Mouse (Mus musculus): ENCODE results near the gene Kif13a. TPM values are rescaled to one million over a fixed set of nuclear protein-coding genes. Genes with fewer than 3 reads are reported as not detected.

Gene Kif13a
- polyA plus RNA-seq (2014; fragmentation: Nextera tagmentation; extraction: Ambion mirVana): 39.8 and 42.6 TPM in 2 replicates

GRCm38 (mm10) chr13:46929719-46930658 lies at the start of gene Kif13a:
Kif13a (minus strand) TSS chr13:46929867.
- ATAC-seq (replicated peaks; ENCODE audit: insufficient number of reproducible peaks, low FRiP score, low TSS enrichment): peak; percentile 70
- peak within 1 kb of the TSS; percentile 90 for H3K9ac ChIP-seq (ENCODE audit: low read depth, low read length)
- H3K36me3 ChIP-seq (ENCODE audit: control insufficient read depth, insufficient read depth, low read length): peaks cover 7% of the 10 kb centered on the region; the same call in 1 of the 2 replicates
- peaks cover 36% of the 10 kb centered on the region for H3K4me1 ChIP-seq (ENCODE audit: control insufficient read depth, insufficient read depth, low read length)
- peak within 1 kb of the TSS; percentile 86 for H3K4me2 ChIP-seq
- H3K27me3 ChIP-seq (ENCODE audit: control insufficient read depth, insufficient read depth, low read length): no peaks in the 10 kb centered on the region
- WGBS (ENCODE audit: insufficient replicate concordance): under 1% methylated on average over 77 of the region's 96 CpGs
- no peaks in the 10 kb centered on the region for H3K9me3 ChIP-seq (replicated peaks; ENCODE audit: control insufficient read depth, low read length)
- H3K4me3 ChIP-seq (ENCODE audit: low read depth, low read length): peak within 1 kb of the TSS; percentile 83
- H3K27ac ChIP-seq (ENCODE audit: low read depth, low read length): peak within 1 kb of the TSS; percentile 99

GRCm38 (mm10) chr13:46976532-46976931 lies 46.9 kb upstream of the Kif13a start:
- H3K9ac ChIP-seq (ENCODE audit: low read depth, low read length): no peak overlapping the region
- no peaks in the 10 kb centered on the region for H3K36me3 ChIP-seq (ENCODE audit: control insufficient read depth, insufficient read depth, low read length)
- no peaks in the 10 kb centered on the region for H3K9me3 ChIP-seq (replicated peaks; ENCODE audit: control insufficient read depth, low read length)
- no peak overlapping the region for H3K27ac ChIP-seq (ENCODE audit: low read depth, low read length)
- no peak overlapping the region for H3K4me2 ChIP-seq
- H3K4me3 ChIP-seq (ENCODE audit: low read depth, low read length): no peak overlapping the region
- H3K27me3 ChIP-seq (ENCODE audit: control insufficient read depth, insufficient read depth, low read length): no peaks in the 10 kb centered on the region
- 82% methylated on average over 7 of the region's 7 CpGs for WGBS (ENCODE audit: insufficient replicate concordance)
- peaks cover 13% of the 10 kb centered on the region for H3K4me1 ChIP-seq (ENCODE audit: control insufficient read depth, insufficient read depth, low read length)
- no peak for ATAC-seq (replicated peaks; ENCODE audit: insufficient number of reproducible peaks, low FRiP score, low TSS enrichment)

- Histone ChIP-seq H3K4me1 (ENCODE audit: control insufficient read depth, insufficient read depth, low read length) (peaks cover 13% of the 10 kb centered on the region), H3K9ac (ENCODE audit: low read depth, low read length) (no peak overlapping the region), H3K4me3 (ENCODE audit: low read depth, low read length) (no peak overlapping the region), H3K27me3 (ENCODE audit: control insufficient read depth, insufficient read depth, low read length) (no peaks in the 10 kb centered on the region), H3K36me3 (ENCODE audit: control insufficient read depth, insufficient read depth, low read length) (no peaks in the 10 kb centered on the region), H3K4me2 (no peak overlapping the region), H3K9me3 (replicated peaks; ENCODE audit: control insufficient read depth, low read length) (no peaks in the 10 kb centered on the region), H3K27ac (ENCODE audit: low read depth, low read length) (no peak overlapping the region)
- no peak for ATAC-seq (replicated peaks; ENCODE audit: insufficient number of reproducible peaks, low FRiP score, low TSS enrichment)
- 42% methylated on average over 4 of the region's 4 CpGs for WGBS (ENCODE audit: insufficient replicate concordance)
Measured at GRCm38 (mm10) chr13:46975930-46976329, 46.3 kb upstream of the Kif13a start.

- no peak overlapping the region for H3K4me3 ChIP-seq (ENCODE audit: low read depth, low read length)
- H3K36me3 ChIP-seq (ENCODE audit: control insufficient read depth, insufficient read depth, low read length): no peaks in the 10 kb centered on the region
- H3K4me1 ChIP-seq (ENCODE audit: control insufficient read depth, insufficient read depth, low read length): peaks cover 9% of the 10 kb centered on the region
- WGBS (ENCODE audit: insufficient replicate concordance): 54% methylated on average over 14 of the region's 14 CpGs
- H3K9me3 ChIP-seq (replicated peaks; ENCODE audit: control insufficient read depth, low read length): no peaks in the 10 kb centered on the region
- ATAC-seq (replicated peaks; ENCODE audit: insufficient number of reproducible peaks, low FRiP score, low TSS enrichment): no peak
- H3K4me2 ChIP-seq: peak overlapping the region; percentile 27; the same call in 1 of the 2 replicates
- H3K27me3 ChIP-seq (ENCODE audit: control insufficient read depth, insufficient read depth, low read length): no peaks in the 10 kb centered on the region
- 0 out of 2 replicates have a peak overlapping the region, but pooled peaks have one; percentile 16 for H3K9ac ChIP-seq (ENCODE audit: low read depth, low read length)
- no peak overlapping the region; the same call in 1 of the 2 replicates for H3K27ac ChIP-seq (ENCODE audit: low read depth, low read length)
Measured at GRCm38 (mm10) chr13:46975031-46975551, 45.4 kb upstream of the Kif13a start.

- H3K27me3 ChIP-seq (ENCODE audit: control insufficient read depth, insufficient read depth, low read length): no peaks in the 10 kb centered on the region
- ATAC-seq (replicated peaks; ENCODE audit: insufficient number of reproducible peaks, low FRiP score, low TSS enrichment): no peak
- H3K9ac ChIP-seq (ENCODE audit: low read depth, low read length): no peak overlapping the region
- WGBS (ENCODE audit: insufficient replicate concordance): 72% methylated on average over 10 of the region's 10 CpGs
- no peaks in the 10 kb centered on the region for H3K4me1 ChIP-seq (ENCODE audit: control insufficient read depth, insufficient read depth, low read length)
- no peaks in the 10 kb centered on the region for H3K36me3 ChIP-seq (ENCODE audit: control insufficient read depth, insufficient read depth, low read length)
- no peak overlapping the region for H3K4me3 ChIP-seq (ENCODE audit: low read depth, low read length)
- H3K9me3 ChIP-seq (replicated peaks; ENCODE audit: control insufficient read depth, low read length): no peaks in the 10 kb centered on the region
- no peak overlapping the region for H3K27ac ChIP-seq (ENCODE audit: low read depth, low read length)
- H3K4me2 ChIP-seq: no peak overlapping the region
Measured at GRCm38 (mm10) chr13:46970286-46970945, 40.7 kb upstream of the Kif13a start.

- Histone ChIP-seq H3K36me3 (ENCODE audit: control insufficient read depth, insufficient read depth, low read length) (no peaks in the 10 kb centered on the region), H3K9ac (ENCODE audit: low read depth, low read length) (no peak overlapping the region), H3K27me3 (ENCODE audit: control insufficient read depth, insufficient read depth, low read length) (no peaks in the 10 kb centered on the region), H3K4me2 (no peak overlapping the region), H3K4me1 (ENCODE audit: control insufficient read depth, insufficient read depth, low read length) (no peaks in the 10 kb centered on the region), H3K4me3 (ENCODE audit: low read depth, low read length) (no peak overlapping the region), H3K9me3 (replicated peaks; ENCODE audit: control insufficient read depth, low read length) (0 out of 2 replicates have a peak, but pooled peaks cover 4% of the 10 kb centered on the region), H3K27ac (ENCODE audit: low read depth, low read length) (no peak overlapping the region)
- 86% methylated on average over 2 of the region's 2 CpGs for WGBS (ENCODE audit: insufficient replicate concordance)
- ATAC-seq (replicated peaks; ENCODE audit: insufficient number of reproducible peaks, low FRiP score, low TSS enrichment): no peak
Measured at GRCm38 (mm10) chr13:46968626-46969025, 39.0 kb upstream of the Kif13a start.

- Histone ChIP-seq H3K4me3 (ENCODE audit: low read depth, low read length) (no peak overlapping the region), H3K27ac (ENCODE audit: low read depth, low read length) (no peak overlapping the region), H3K36me3 (ENCODE audit: control insufficient read depth, insufficient read depth, low read length) (no peaks in the 10 kb centered on the region), H3K9ac (ENCODE audit: low read depth, low read length) (no peak overlapping the region), H3K4me1 (ENCODE audit: control insufficient read depth, insufficient read depth, low read length) (no peaks in the 10 kb centered on the region), H3K4me2 (no peak overlapping the region), H3K9me3 (replicated peaks; ENCODE audit: control insufficient read depth, low read length) (0 out of 2 replicates have a peak, but pooled peaks cover 4% of the 10 kb centered on the region), H3K27me3 (ENCODE audit: control insufficient read depth, insufficient read depth, low read length) (no peaks in the 10 kb centered on the region)
- ATAC-seq (replicated peaks; ENCODE audit: insufficient number of reproducible peaks, low FRiP score, low TSS enrichment): no peak
- 77% methylated on average over 4 of the region's 4 CpGs for WGBS (ENCODE audit: insufficient replicate concordance)
Measured at GRCm38 (mm10) chr13:46967308-46967707, 37.6 kb upstream of the Kif13a start.

GRCm38 (mm10) chr13:46960878-46961474 lies 31.3 kb upstream of the Kif13a start:
- 78% methylated on average over 7 of the region's 7 CpGs for WGBS (ENCODE audit: insufficient replicate concordance)
- no peaks in the 10 kb centered on the region for H3K27me3 ChIP-seq (ENCODE audit: control insufficient read depth, insufficient read depth, low read length)

More at GRCm38 (mm10) chr13:46960878-46961474, 31.3 kb upstream of the Kif13a start:
- Histone ChIP-seq H3K36me3 (ENCODE audit: control insufficient read depth, insufficient read depth, low read length) (no peaks in the 10 kb centered on the region), H3K4me3 (ENCODE audit: low read depth, low read length) (no peak overlapping the region), H3K9me3 (replicated peaks; ENCODE audit: control insufficient read depth, low read length) (0 out of 2 replicates have a peak, but pooled peaks cover 4% of the 10 kb centered on the region), H3K4me2 (no peak overlapping the region), H3K9ac (ENCODE audit: low read depth, low read length) (no peak overlapping the region), H3K27ac (ENCODE audit: low read depth, low read length) (no peak overlapping the region), H3K4me1 (ENCODE audit: control insufficient read depth, insufficient read depth, low read length) (no peaks in the 10 kb centered on the region)
- no peak for ATAC-seq (replicated peaks; ENCODE audit: insufficient number of reproducible peaks, low FRiP score, low TSS enrichment)
